Mouse (Mus musculus) MEL (cell line): ENCODE results near the gene Traf3. TPM values are rescaled to one million over a fixed set of nuclear protein-coding genes. Genes with fewer than 3 reads are reported as not detected.

Experiments used
- DNase-seq: peaks from one replicate; pipeline ENCODE4 v3.0.0; 2011; ENCODE audit warnings: low read depth, low spot score
- H3K27ac ChIP-seq: 2 replicates; pipeline ENCODE4 v1.5.1; 2012; ENCODE audit warnings: low read depth, mild to moderate bottlenecking, control low read depth, low read length, moderate library complexity; ENCODE audit not compliant: control insufficient read depth
- H3K27me3 ChIP-seq, 2 experiments: fragments of 150-350 bp in 1 of 2; sonication (generic) in 1 of 2; 2 replicates each; pipeline ENCODE4 v1.6.1; 2012; ENCODE audit warnings: low read length in 2 of 2, mild to moderate bottlenecking in 2 of 2, improper control_type of control experiment in 1 of 2, moderate library complexity in 1 of 2; ENCODE audit not compliant: insufficient read depth in 2 of 2, control insufficient read depth in 1 of 2
- H3K36me3 ChIP-seq, 2 experiments: 2 replicates each; pipeline ENCODE4 v1.6.1; 2012 to 2014; ENCODE audit warnings: low read length in 2 of 2, improper control_type of control experiment in 1 of 2, inconsistent platforms in 1 of 2, mild to moderate bottlenecking in 1 of 2; ENCODE audit not compliant: insufficient read depth in 2 of 2, control insufficient read depth in 1 of 2
- H3K4me1 ChIP-seq, 2 experiments: fragments of 150-350 bp in 1 of 2; sonication (generic) in 1 of 2; 2 replicates each; pipeline ENCODE4 v1.6.1; 2012; ENCODE audit warnings: low read length in 2 of 2, improper control_type of control experiment in 1 of 2, mild to moderate bottlenecking in 1 of 2; ENCODE audit not compliant: insufficient read depth in 2 of 2, control insufficient read depth in 1 of 2
- H3K4me3 ChIP-seq, 2 experiments: fragments of 150-350 bp in 1 of 2; sonication (generic) in 1 of 2; 2 replicates each; pipeline ENCODE4 v1.5.1; 2012; ENCODE audit warnings: low read depth in 2 of 2, low read length in 2 of 2, mild to moderate bottlenecking in 2 of 2, moderate library complexity in 2 of 2, control low read depth in 1 of 2, improper control_type of control experiment in 1 of 2; ENCODE audit not compliant: control insufficient read depth in 1 of 2, insufficient read depth in 1 of 2
- H3K79me2 ChIP-seq: 2 replicates; pipeline ENCODE4 v1.6.1; 2012; ENCODE audit warnings: mild to moderate bottlenecking, low read length, moderate library complexity; ENCODE audit not compliant: control insufficient read depth, poor library complexity, insufficient read depth
- H3K9ac ChIP-seq: 2 replicates; pipeline ENCODE4 v1.6.1; 2012; ENCODE audit warnings: low read depth, mild to moderate bottlenecking, control low read depth, low read length, moderate library complexity; ENCODE audit not compliant: control insufficient read depth, poor library complexity, severe bottlenecking
- H3K9me3 ChIP-seq: fragments of 150-350 bp; sonication (generic); replicated peaks from 2 replicates; pipeline ENCODE4 v1.6.1; 2012; ENCODE audit warnings: mild to moderate bottlenecking, low read length, improper control_type of control experiment, moderate library complexity; ENCODE audit not compliant: insufficient read depth
- CHD1 ChIP-seq: IDR thresholded peaks from 2 replicates; pipeline ENCODE4 v1.6.1; 2012; ENCODE audit warnings: low read depth, mild to moderate bottlenecking, inconsistent platforms, low read length, improper control_type of control experiment
- CHD2 ChIP-seq: IDR thresholded peaks from 2 replicates; pipeline ENCODE4 v1.6.1; 2011; ENCODE audit warnings: low read length, improper control_type of control experiment
- E2F4 ChIP-seq: IDR thresholded peaks from 2 replicates; pipeline ENCODE4 v1.6.1; 2011; ENCODE audit warnings: low read depth, low read length, improper control_type of control experiment, borderline replicate concordance
- KAT2A ChIP-seq: conservative IDR thresholded peaks from 2 replicates; pipeline ENCODE4 v1.6.1; 2012; ENCODE audit warnings: low read depth, low read length, improper control_type of control experiment, inconsistent platforms
- MAFK ChIP-seq: IDR thresholded peaks from 2 replicates; pipeline ENCODE4 v1.6.1; 2011; ENCODE audit warnings: low read depth, mild to moderate bottlenecking, low read length, improper control_type of control experiment, borderline replicate concordance
- MYB ChIP-seq: IDR thresholded peaks from 2 replicates; pipeline ENCODE4 v1.6.1; 2011; ENCODE audit warnings: mild to moderate bottlenecking, low read depth, low read length, improper control_type of control experiment
- MYC ChIP-seq: IDR thresholded peaks from 2 replicates; pipeline ENCODE4 v1.6.1; 2011; ENCODE audit warnings: low read depth, mild to moderate bottlenecking, low read length, improper control_type of control experiment, moderate library complexity
- NELFE ChIP-seq: IDR thresholded peaks from 2 replicates; pipeline ENCODE4 v1.6.1; 2011; ENCODE audit warnings: low read depth, low read length, improper control_type of control experiment
- NRF1 ChIP-seq: IDR thresholded peaks from 2 replicates; pipeline ENCODE4 v1.6.1; 2014; ENCODE audit warnings: low read depth, mild to moderate bottlenecking, inconsistent platforms, low read length, improper control_type of control experiment, moderate library complexity; ENCODE audit not compliant: poor library complexity, insufficient read depth, severe bottlenecking
- POLR2A ChIP-seq, 2 experiments: IDR thresholded peaks; 2 replicates each; pipeline ENCODE4 v1.6.1; 2011 to 2012; ENCODE audit warnings: low read length in 2 of 2, mild to moderate bottlenecking in 2 of 2, control low read depth in 1 of 2, improper control_type of control experiment in 1 of 2, low read depth in 1 of 2, moderate library complexity in 1 of 2; ENCODE audit not compliant: control insufficient read depth in 1 of 2, insufficient read depth in 1 of 2, poor library complexity in 1 of 2
- RAD21 ChIP-seq: IDR thresholded peaks from 2 replicates; pipeline ENCODE4 v1.6.1; 2011; ENCODE audit warnings: mild to moderate bottlenecking, low read depth, low read length, improper control_type of control experiment
- RCOR1 ChIP-seq: IDR thresholded peaks from 2 replicates; pipeline ENCODE4 v1.6.1; 2012; ENCODE audit warnings: low read depth, mild to moderate bottlenecking, inconsistent platforms, low read length, improper control_type of control experiment
- SMC3 ChIP-seq: IDR thresholded peaks from 2 replicates; pipeline ENCODE4 v1.6.1; 2011; ENCODE audit warnings: low read depth, low read length, improper control_type of control experiment
- ZC3H11A ChIP-seq: IDR thresholded peaks from 2 replicates; pipeline ENCODE4 v1.6.1; 2012; ENCODE audit warnings: low read depth, mild to moderate bottlenecking, inconsistent platforms, low read length, improper control_type of control experiment
- ZKSCAN1 ChIP-seq: IDR thresholded peaks from 2 replicates; pipeline ENCODE4 v1.6.1; 2012; ENCODE audit warnings: low read depth, mild to moderate bottlenecking, inconsistent platforms, low read length, improper control_type of control experiment, moderate library complexity
- ZMIZ1 ChIP-seq: IDR thresholded peaks from 2 replicates; pipeline ENCODE4 v1.6.1; 2012; ENCODE audit warnings: low read depth, mild to moderate bottlenecking, inconsistent platforms, low read length, improper control_type of control experiment, moderate library complexity
- polyA plus RNA-seq, 2 experiments: library from polyadenylated mRNA; stranded (reverse) in 1 of 2; unstranded in 1 of 2; fragments of >175 nt in 1 of 2; fragments of >200 nt in 1 of 2; gene quantifications; 2 replicates each; pipeline versions ENCODE4 v1.2.1 to v1.2.4; 2012; ENCODE audit warnings: low replicate concordance in 2 of 2, low read depth in 1 of 2; ENCODE audit not compliant: insufficient read length in 2 of 2, insufficient read depth in 1 of 2, missing spikeins in 1 of 2
- total RNA-seq: library from RNA; depleted of rRNA; stranded (reverse); fragments of 300-350 nt; gene quantifications from 2 replicates; pipeline ENCODE4 v1.2.3, GENCODE M21; 2012

Traf3 gene
- total and polyA plus RNA-seq, 3 experiments, result 21.1 to 40.7 TPM; not detected in 1

GRCm38 (mm10) chr12:111234383-111234782, 68.2 kb downstream of the Traf3 start:
- H3K27me3 ChIP-seq, result no peaks in the 10 kb centered on the region
- no peak for TF ChIP-seq CHD1
- no peak for TF ChIP-seq MYB
- no peak for TF ChIP-seq POLR2A (IDR thresholded peaks at IDR 0.05; ENCODE audit: control insufficient read depth in 1 of 2, insufficient read depth in 1 of 2, low read depth in 1 of 2, low read length in 2 of 2, poor library complexity in 1 of 2)
- no peak for TF ChIP-seq KAT2A
- no peak for TF ChIP-seq ZC3H11A
- peaks cover 0 to 12% of the 10 kb centered on the region in 2 experiments; a peak in 2 of 4 replicates for H3K36me3 ChIP-seq
- H3K4me3 ChIP-seq, result no peak overlapping the region
- H3K27ac ChIP-seq, result no peak overlapping the region
- DNase-seq, result no peak
- H3K9ac ChIP-seq, result no peak overlapping the region
- no peaks in the 10 kb centered on the region for H3K4me1 ChIP-seq
- H3K79me2 ChIP-seq, result no peaks in the 10 kb centered on the region
- H3K9me3 ChIP-seq, result no peaks in the 10 kb centered on the region

GRCm38 (mm10) chr12:111235631-111236030, 69.5 kb downstream of the Traf3 start:
- TF ChIP-seq ZKSCAN1 (no peak), MYC (no peak), SMC3 (no peak), NRF1 (no peak), POLR2A (IDR thresholded peaks at IDR 0.05; ENCODE audit: control insufficient read depth in 1 of 2, insufficient read depth in 1 of 2, low read depth in 1 of 2, low read length in 2 of 2, poor library complexity in 1 of 2) (no peak), CHD1 (no peak)
- no peak for DNase-seq
- H3K36me3 ChIP-seq, result peaks cover 0 to 9% of the 10 kb centered on the region in 2 experiments; a peak in 2 of 4 replicates

GRCm38 (mm10) chr12:111237611-111238188, 71.5 kb downstream of the Traf3 start:
- peaks cover 0 to 5% of the 10 kb centered on the region in 2 experiments; a peak in 2 of 4 replicates for H3K36me3 ChIP-seq
- DNase-seq, result no peak
- no peak for TF ChIP-seq RCOR1
- TF ChIP-seq CHD2, result no peak
- no peak for TF ChIP-seq MAFK
- TF ChIP-seq E2F4, result no peak
- TF ChIP-seq RAD21, result no peak
- TF ChIP-seq NELFE, result no peak
- no peak for TF ChIP-seq ZMIZ1

More at GRCm38 (mm10) chr12:111235631-111236030, 69.5 kb downstream of the Traf3 start:
- Histone ChIP-seq H3K4me3 (no peak overlapping the region), H3K27me3 (no peaks in the 10 kb centered on the region), H3K27ac (no peak overlapping the region), H3K9me3 (no peaks in the 10 kb centered on the region), H3K9ac (no peak overlapping the region), H3K79me2 (no peaks in the 10 kb centered on the region), H3K4me1 (no peaks in the 10 kb centered on the region)

More at GRCm38 (mm10) chr12:111237611-111238188, 71.5 kb downstream of the Traf3 start:
- H3K27ac ChIP-seq, result no peak overlapping the region
- no peaks in the 10 kb centered on the region for H3K9me3 ChIP-seq
- no peaks in the 10 kb centered on the region for H3K79me2 ChIP-seq
- no peaks in the 10 kb centered on the region for H3K4me1 ChIP-seq
- H3K27me3 ChIP-seq, result no peaks in the 10 kb centered on the region
- no peak overlapping the region for H3K4me3 ChIP-seq
- no peak overlapping the region for H3K9ac ChIP-seq
